Mouse (Mus musculus) fibroblast of lung, adult 2 months (primary cell): Measurements from ENCODE around the gene 1700019N19Rik.

Experiments used
- DNase-seq: peaks from one replicate; pipeline ENCODE4 v3.0.0-alpha.2; 2011; ENCODE audit warnings: low read depth

Gene 1700019N19Rik

GRCm38 (mm10) chr19:58806364-58806763 lies 12.1 kb upstream of the 1700019N19Rik start:
- peak; percentile 12 for DNase-seq

GRCm38 (mm10) chr19:58805191-58805779 lies 11.0 kb upstream of the 1700019N19Rik start:
- DNase-seq: no peak

GRCm38 (mm10) chr19:58795114-58795669 lies 931 bp upstream of the 1700019N19Rik start:
- DNase-seq: no peak

GRCm38 (mm10) chr19:58789194-58789593 lies 5.1 kb downstream of the 1700019N19Rik start:
- DNase-seq: no peak

GRCm38 (mm10) chr19:58783938-58784337 lies 10.3 kb downstream of the 1700019N19Rik start:
- DNase-seq: no peak

- DNase-seq: no peak
Observed at GRCm38 (mm10) chr19:58781566-58781965, 12.7 kb downstream of the 1700019N19Rik start.

GRCm38 (mm10) chr19:58776461-58776860 lies 17.8 kb downstream of the 1700019N19Rik start:
- DNase-seq: no peak

- DNase-seq: no peak
Observed at GRCm38 (mm10) chr19:58767329-58767728, 26.9 kb downstream of the 1700019N19Rik start.

- DNase-seq: peak; percentile 20
Observed at GRCm38 (mm10) chr19:58762848-58763541, 31.3 kb downstream of the 1700019N19Rik start.

GRCm38 (mm10) chr19:58762316-58762715 lies 31.9 kb downstream of the 1700019N19Rik start:
- no peak for DNase-seq

GRCm38 (mm10) chr19:58759423-58759822 lies 34.8 kb downstream of the 1700019N19Rik start, which contains the start of gene Pnliprp2:
TSS of gene Pnliprp2 (plus strand) at chr19:58759719.
- no peak for DNase-seq

GRCm38 (mm10) chr19:58758871-58759270 lies 35.4 kb downstream of the 1700019N19Rik start:
- no peak for DNase-seq

GRCm38 (mm10) chr19:58751504-58751903 lies 42.8 kb downstream of the 1700019N19Rik start:
- DNase-seq: no peak

- DNase-seq: no peak
Observed at GRCm38 (mm10) chr19:58750822-58751221, 43.4 kb downstream of the 1700019N19Rik start.

GRCm38 (mm10) chr19:58747498-58748000 lies 46.7 kb downstream of the 1700019N19Rik start:
- DNase-seq: no peak

- DNase-seq: no peak
Observed at GRCm38 (mm10) chr19:58743736-58744135, 50.5 kb downstream of the 1700019N19Rik start.

- no peak for DNase-seq
Observed at GRCm38 (mm10) chr19:58742711-58743110, 51.5 kb downstream of the 1700019N19Rik start.

- no peak for DNase-seq
Observed at GRCm38 (mm10) chr19:58741036-58741435, 53.2 kb downstream of the 1700019N19Rik start.

- no peak for DNase-seq
Observed at GRCm38 (mm10) chr19:58738111-58738510, 56.1 kb downstream of the 1700019N19Rik start.
